Comparison of ENCODE assay signal across 22 mouse cellular contexts in genomic region chr15:12887206-12887605, GRCm38 (mm10).
DNase-seq lines count a peak whose midpoint lies in the region; ATAC-seq lines count a peak whose summit lies in the region.
"Had no signal": no experiment of that assay in that cellular context is flagged by ENCODE, and none has a peak within 500 bp of the region (broad histone marks: within the 10 kb centered on the region; RNA-seq: fewer than 3 reads in every experiment).

No protein-coding gene starts in this region.

- DNase-seq in heart, adult 11 months = peak; percentile 49
- no peak for DNase-seq in heart, adult 8-10 months (ENCODE audit: low spot score)
- DNase-seq in ES-CJ7 (ENCODE audit: low read depth, low spot score) (peak; percentile 57), R1 (ENCODE audit: low read depth, low spot score) (peak; percentile 81), ZHBTc4 (ENCODE audit: low read depth, low spot score) (peak; percentile 79)
- DNase-seq in cerebellum, adult 11-12 months = no peak
- DNase-seq in frontal cortex, postnatal 10 days (ENCODE audit: low spot score in 2 of 2) = no peak
- DNase-seq: adrenal gland, adult 8-10 months; adrenal gland, postnatal 14 days; adrenal gland, postnatal 36 days; B cell, adult 2 months; cerebellum, adult 18-20 months; cerebellum, adult 8-10 months; cerebellum, adult 9-11 months; cerebellum, postnatal 14 days; cerebellum, postnatal 36 days; forebrain, postnatal 0 days had no signal

- no peak for ATAC-seq in activated CD4-positive, CD25-positive, alpha-beta regulatory T cell, adult 4 months
- ATAC-seq: CD4-positive, CD25-positive, alpha-beta regulatory T cell, adult 4 months; forebrain, embryonic 13.5 days; forebrain, embryonic 15.5 days; forebrain, postnatal 0 days; Patski had no signal

Comparison
In these comparisons a context has a peak if more than half of its experiments do, and no peak if none do; other contexts are left out.
1. DNase-seq: peak in heart, adult 11 months (single experiment), ES-CJ7 (single experiment), R1 (single experiment) and ZHBTc4 (single experiment); none in heart, adult 8-10 months (single experiment), cerebellum, adult 11-12 months (single experiment) and frontal cortex, postnatal 10 days (0 of 2).